Mouse (Mus musculus) erythroblast, embryonic 14.5 days (primary cell): Measurements from ENCODE around the gene Hoxc5.

Experiments
- GATA1 ChIP-seq: IDR thresholded peaks from 2 replicates; pipeline ENCODE4 v1.6.1; 2012; ENCODE audit warnings: low read length, inconsistent platforms, mixed read lengths
- TAL1 ChIP-seq: IDR thresholded peaks from 3 replicates; pipeline ENCODE4 v1.6.1; 2012; ENCODE audit warnings: low read length, inconsistent platforms, mixed read lengths

DNA sequence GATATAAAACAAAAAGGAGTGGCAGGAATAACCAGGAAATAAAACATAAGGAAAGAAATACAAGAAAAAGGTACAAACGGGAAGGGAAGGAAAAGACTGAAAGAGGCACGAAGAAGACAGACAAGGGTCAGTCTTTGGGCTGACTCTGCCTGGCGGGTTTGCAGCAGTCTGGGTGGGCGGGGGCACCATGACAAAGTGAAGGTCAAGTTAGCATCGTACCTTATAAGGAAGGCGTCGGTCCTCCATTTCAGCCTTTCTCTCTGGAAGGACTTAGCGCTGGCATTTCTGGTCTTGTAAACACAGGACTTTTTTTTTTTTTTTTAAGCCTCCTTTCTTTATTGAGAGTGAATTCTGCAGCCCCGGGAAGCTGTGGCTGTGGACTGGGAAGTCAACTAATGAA is 20.0 kb upstream of the Hoxc5 start:
- TF ChIP-seq TAL1 = no peak
- no peak for TF ChIP-seq GATA1
